Mouse (Mus musculus) brain, embryonic 14.5 days (tissue): Measurements from ENCODE around the gene Pdzk1.

Source experiments
- CTCF ChIP-seq: fragments of 200-500 bp; IDR thresholded peaks from 2 replicates; pipeline ENCODE4 v1.5.1; 2012; ENCODE audit warnings: inconsistent platforms, mild to moderate bottlenecking, moderate library complexity, borderline replicate concordance; ENCODE audit not compliant: insufficient read depth, insufficient read length; ENCODE audit errors: extremely low read depth
- POLR2A ChIP-seq: fragments of 200-500 bp; IDR thresholded peaks from 2 replicates; pipeline ENCODE4 v1.6.1; 2012; ENCODE audit warnings: mild to moderate bottlenecking, inconsistent platforms, borderline replicate concordance; ENCODE audit not compliant: poor library complexity, insufficient read depth, insufficient read length, severe bottlenecking; ENCODE audit errors: extremely low read depth

DNA sequence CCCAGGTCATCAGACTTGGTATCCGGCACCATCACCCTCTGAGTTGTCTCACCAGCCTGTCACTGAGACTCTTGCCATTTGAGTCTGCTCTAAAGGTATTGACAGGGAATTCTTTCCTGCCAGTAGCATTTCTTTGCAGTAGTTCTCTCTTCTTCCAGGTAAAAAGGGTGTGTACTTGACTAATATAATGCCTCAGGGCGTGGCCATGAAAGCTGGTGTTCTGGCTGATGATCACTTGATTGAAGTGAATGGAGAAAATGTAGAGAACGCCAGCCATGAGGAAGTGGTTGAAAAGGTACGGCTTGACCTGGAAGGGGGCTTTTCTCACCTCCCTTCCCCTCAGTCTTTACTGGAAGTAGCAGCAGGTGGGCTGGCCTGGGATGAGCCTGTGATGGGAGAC, 25.3 kb downstream of the Pdzk1 start:
- TF ChIP-seq POLR2A (no peak), CTCF (no peak)
